Mouse (Mus musculus) lung, postnatal 4 days (tissue): Measurements from ENCODE around the gene Ak1.

Experiments used
- DNase-seq, 2 experiments: peaks; one replicate each; pipeline ENCODE4 v3.0.0; 2021

Gene Ak1

GRCm38 (mm10) chr2:32628729-32629128, 7.2 kb downstream of the Ak1 start:
- peak; percentile 87 to 91 for DNase-seq

DNA sequence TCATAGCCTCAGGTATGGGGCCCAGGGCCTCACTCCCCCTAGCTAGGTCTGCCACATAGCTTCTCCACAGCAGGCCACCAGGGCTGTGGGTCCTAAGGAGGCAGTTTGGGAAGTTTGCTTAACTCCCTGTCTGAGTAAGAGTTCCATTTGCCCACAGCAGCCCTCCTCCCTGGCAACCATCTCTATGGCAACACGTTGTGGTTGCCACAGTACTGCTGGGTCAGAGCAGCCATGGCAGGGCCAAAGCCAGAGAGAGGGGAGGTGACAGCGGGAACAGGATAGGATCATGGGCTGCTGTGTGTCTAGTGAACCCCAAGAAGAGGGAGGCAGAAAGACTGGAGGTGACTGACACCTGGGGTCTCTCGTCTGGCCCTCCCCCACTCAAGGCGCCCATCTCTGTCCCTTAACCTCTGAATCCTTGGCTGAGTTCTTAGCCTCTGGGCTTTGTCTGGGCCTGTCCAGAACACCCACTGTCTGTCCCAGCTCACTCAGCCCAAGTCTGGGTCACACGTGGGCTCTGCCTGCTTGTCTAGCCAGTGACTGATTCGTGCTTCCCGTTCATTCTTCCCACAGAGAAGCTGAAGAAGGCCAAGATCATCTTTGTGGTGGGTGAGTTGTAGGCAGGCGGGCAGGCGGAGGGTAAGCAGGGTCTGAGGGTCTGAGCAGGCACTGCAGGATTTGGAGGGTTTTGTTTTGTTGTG, 7.9 kb downstream of the Ak1 start:
- peak; percentile 84 to 89 for DNase-seq

- DNase-seq: no peak
Observed at GRCm38 (mm10) chr2:32630036-32630435, 8.5 kb downstream of the Ak1 start.

DNA sequence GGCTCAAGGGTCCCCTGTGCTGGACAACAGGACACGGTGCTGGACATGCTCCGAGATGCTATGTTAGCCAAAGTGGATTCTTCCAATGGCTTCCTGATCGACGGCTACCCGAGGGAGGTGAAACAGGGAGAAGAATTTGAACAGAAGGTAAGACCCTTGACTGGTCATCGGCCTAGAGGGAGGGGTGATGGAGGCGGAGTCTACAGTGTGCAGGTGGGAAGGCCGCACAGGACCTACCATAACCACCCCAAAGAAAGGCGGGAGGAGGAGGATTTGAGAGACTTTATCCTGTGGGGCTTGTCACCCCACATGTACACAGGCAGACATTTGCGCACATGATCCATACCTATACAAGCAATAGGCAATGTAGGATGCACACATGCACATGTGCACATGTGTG, 9.5 kb downstream of the Ak1 start:
- DNase-seq: no peak

DNA sequence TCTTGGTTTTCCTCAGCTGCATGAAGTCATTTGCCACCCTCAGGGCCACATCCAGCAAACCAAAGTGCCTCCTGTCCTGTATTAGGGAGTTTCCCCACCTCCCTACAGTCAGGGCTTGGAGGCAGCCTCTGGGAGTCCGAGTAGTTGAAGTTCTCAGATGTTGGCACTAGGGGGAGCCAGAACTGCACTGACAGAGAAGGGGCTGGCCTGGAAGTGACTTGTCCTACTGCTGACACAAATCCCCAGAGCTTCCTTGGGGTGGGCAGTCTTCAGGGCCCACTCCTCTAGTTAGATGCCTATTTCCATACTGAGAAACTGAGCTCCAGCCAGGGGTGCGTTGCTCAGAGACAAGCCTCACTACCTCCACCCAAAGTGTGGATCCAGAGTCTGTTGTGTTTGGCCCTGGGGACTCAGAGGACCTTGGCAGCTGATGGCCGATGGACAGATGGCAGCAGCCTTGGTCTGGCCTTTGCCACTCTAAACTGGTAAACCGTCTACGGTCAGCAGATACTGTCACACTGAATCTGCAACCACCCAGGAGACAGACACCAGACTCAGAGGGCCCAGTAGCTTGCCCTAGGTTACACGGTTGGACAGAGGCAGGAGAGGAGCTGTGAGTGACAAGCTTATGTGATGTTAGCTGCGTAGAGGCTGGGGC, 10.3 kb downstream of the Ak1 start:
- DNase-seq: peak; percentile 78 to 90

GRCm38 (mm10) chr2:32633660-32634059, 12.1 kb downstream of the Ak1 start:
- DNase-seq: peak; percentile 61 to 81

DNA sequence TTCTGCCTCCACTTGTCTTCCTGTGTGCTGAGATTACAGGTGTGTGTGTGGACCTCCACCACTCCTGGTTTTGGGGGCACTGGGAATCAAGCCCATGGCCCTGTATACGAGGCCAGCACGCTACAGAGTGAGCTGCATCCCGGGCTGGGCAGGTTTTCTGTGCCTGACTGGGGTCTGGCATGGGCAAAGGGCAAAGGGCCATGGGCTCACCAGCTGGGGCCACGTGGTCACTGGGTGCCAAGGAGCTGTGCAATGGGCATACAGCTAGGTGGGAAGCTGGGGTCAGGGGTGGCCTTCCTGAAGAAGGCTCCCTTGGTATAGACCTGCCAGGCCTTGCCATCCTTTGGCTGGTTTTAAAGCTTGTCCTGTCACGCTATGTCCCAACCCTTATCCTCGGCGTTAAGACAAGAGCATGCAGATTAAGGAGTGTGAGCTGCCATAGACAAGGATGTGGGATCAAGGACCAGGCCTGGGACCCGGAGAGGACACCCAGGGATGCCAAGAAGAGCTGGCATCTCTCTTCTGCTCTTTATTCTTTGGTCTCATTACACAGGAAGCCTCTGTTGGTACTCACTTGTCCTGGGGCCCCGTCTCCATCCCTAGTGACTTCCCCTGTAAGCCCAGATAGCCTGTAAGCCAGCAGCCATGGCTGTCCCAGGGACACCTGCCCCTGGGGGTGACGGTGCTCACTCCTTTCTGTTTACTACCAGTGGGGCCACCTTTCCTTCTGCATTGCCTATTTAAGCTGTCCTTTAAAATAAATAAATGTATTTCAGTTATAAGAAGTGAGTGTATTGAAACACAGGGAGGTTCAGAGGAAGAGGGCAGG, 12.9 kb downstream of the Ak1 start:
- no peak for DNase-seq

GRCm38 (mm10) chr2:32636617-32637016, 15.1 kb downstream of the Ak1 start:
- DNase-seq: no peak

- DNase-seq: peak; percentile 87 to 94
Observed at GRCm38 (mm10) chr2:32637778-32638281, 16.3 kb downstream of the Ak1 start.

DNA sequence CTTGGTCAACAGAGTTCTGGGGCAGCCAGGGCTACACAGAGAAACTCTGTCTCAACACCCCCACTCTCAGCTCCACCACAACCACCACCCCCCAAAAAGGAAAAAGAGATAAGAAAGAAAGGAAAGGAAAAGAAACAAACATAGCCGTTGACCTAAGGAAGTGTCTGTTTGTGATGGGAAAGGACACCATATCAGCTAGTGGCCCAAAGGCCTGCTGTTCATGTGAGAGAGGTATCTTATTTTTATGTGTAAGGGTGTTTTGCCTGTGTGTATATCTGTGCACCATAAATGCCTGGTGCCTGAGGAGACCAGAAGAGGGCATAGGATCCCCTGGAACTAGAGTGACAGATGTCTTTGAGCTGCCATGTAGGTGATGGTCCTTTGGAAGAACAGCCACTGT, 18.1 kb downstream of the Ak1 start:
- DNase-seq: no peak

- no peak for DNase-seq
Observed at GRCm38 (mm10) chr2:32640550-32641051, 19.0 kb downstream of the Ak1 start.

DNA sequence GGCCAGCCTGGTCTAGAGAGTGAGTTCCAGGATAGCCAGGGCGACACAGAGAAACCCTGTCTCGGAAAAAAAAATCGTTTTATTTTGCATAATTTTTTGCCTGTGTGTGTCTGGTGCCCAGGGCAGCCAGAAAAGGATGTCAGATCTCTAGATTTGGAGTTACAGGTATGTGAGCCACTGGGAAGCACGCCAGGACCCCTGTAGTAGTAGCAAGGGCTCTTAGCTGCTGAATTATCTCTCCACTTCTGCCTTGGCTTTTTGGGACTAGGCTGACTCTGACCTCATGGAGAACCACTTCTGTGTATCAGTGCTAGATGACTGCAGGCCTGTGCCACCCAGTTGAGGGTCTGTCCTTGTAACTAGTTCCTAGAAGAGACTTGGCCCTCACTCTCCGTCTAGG, 20.3 kb downstream of the Ak1 start:
- DNase-seq: no peak

GRCm38 (mm10) chr2:32642813-32643212, 21.3 kb downstream of the Ak1 start:
- peak; percentile 41 to 66 for DNase-seq

- DNase-seq: no peak
Observed at GRCm38 (mm10) chr2:32644083-32644482, 22.5 kb downstream of the Ak1 start.

GRCm38 (mm10) chr2:32644799-32645475, 23.4 kb downstream of the Ak1 start:
- no peak for DNase-seq

GRCm38 (mm10) chr2:32645647-32646046, 24.1 kb downstream of the Ak1 start:
- DNase-seq: no peak

DNA sequence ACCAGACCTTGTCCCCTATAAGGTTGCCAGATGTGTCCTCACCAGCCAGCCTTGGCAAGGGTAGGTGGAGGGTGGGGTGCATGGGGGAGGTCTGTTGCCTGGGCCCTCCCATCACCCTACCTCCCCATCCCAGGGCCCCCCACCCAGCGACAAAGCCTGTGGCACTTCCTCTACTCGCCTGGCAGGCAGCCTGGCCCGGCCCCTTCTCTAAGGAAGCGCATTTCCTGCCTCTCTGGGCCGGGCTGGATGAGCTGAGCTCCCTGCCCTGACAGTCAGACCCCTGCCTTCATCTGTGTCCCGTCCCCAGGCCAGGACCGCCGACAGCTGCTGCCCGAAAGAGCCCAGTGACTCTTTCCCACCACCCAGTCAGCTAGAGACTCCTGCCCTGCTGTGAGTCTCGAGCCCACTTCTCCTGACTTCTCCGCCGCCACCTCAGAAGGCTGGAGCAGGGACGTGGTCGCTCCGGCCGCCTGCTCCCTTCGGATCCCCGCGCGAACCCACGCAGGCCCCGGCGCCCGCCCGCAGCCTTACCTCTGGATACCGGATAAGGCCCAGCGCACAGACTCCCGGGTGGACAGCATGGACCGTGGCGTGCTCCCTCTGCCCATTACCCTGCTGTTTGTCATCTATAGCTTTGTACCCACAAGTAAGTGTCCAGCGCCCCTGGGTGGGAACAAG, 25.0 kb downstream of the Ak1 start, which contains the start of gene Eng:
TSS of gene Eng (plus strand) at position 217 of the 678 bp plus-strand sequence.
- DNase-seq: peak; percentile 85 to 93

GRCm38 (mm10) chr2:32647366-32647765, 25.8 kb downstream of the Ak1 start:
- peak in 1 of 2 experiments; percentile 38 for DNase-seq

GRCm38 (mm10) chr2:32653764-32654163, 32.2 kb downstream of the Ak1 start:
- no peak for DNase-seq

DNA sequence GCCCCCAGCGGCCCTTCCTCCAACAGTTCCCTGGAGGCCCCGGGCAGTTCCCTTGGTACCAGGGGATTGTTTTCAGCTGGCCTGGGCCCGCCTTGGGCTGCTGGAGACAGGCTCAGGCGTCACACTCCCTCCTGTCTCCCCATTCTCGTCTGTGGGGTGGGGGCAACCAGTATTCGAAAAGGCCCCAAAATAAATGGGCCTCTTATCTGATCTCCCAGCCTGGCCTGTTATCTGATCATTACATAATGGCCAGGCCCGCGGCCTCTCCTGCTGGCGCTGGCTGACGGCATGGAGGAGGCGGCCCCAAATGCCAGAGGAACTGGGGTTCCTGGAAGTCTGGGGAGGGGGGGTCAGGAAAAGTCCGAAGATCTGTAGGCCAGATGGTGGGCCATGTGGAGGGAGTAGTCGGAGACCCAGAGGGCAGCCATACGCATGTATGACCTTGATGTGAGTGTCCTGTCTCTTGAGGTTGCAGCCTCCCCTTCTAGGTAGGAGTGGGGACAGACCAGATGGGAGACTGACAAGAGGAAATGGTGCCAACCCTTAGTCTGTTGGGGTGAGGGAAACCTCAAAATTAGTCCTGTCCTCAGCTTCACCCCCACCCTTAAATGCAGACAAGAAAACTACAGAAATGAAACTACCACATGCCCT, 33.3 kb downstream of the Ak1 start:
- DNase-seq: peak; percentile 59 to 74

GRCm38 (mm10) chr2:32655394-32655744, 33.8 kb downstream of the Ak1 start:
- DNase-seq: no peak

DNA sequence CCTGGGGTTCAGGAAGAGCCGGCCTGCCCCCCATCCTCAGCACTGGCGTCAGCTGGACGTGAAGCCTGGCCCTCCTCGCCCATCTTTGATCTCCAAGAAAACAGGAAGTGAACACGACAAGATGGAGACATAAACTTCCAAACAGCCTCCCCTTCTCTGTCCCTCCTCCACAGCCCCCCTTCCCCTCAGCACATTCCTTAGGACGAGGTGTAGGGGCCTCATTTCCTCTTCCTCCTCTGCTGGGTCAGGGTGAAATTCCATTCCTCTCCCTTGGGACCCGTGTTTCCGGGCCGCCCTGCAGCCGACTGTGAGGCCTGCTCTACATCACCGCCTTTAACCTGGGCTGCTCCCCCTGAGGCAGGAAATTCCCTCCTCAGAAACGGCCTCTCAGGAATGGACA, 34.3 kb downstream of the Ak1 start:
- DNase-seq: peak; percentile 70 to 84
